ENCODE assay signal across 7 mouse cellular contexts in genomic region chr10:20169927-20170604, GRCm38 (mm10). TPM values are rescaled to one million over a fixed set of nuclear protein-coding genes. Genes with fewer than 3 reads are reported as not detected.
DNase-seq lines count a peak whose midpoint lies in the region; ATAC-seq and TF ChIP-seq lines count a peak whose summit lies in the region.

No protein-coding gene starts in this region.

- intact Hi-C loops in gastrocnemius, postnatal 14 days (cut with DNase I; ENCODE audit: low total_unique reads) = no loop called here

- H3K36me3 ChIP-seq in liver, adult 2 months (ENCODE audit: control insufficient read depth, insufficient read depth, low read length) = no peaks in the 10 kb centered on the region
- no peaks in the 10 kb centered on the region for H3K36me3 ChIP-seq in forebrain, embryonic 13.5 days (ENCODE audit: poor library complexity, severe bottlenecking)
- H3K36me3 ChIP-seq in limb, embryonic 13.5 days = no peaks in the 10 kb centered on the region
- no peaks in the 10 kb centered on the region for H3K36me3 ChIP-seq in small intestine, adult 2 months (ENCODE audit: control insufficient read depth, insufficient read depth, low read length)

- 18% methylated on average over 19 of the region's 19 CpGs for WGBS in liver, adult 2 months
- 16% methylated on average over 19 of the region's 19 CpGs for WGBS in forebrain, embryonic 13.5 days
- 29% methylated on average over 19 of the region's 19 CpGs for WGBS in limb, embryonic 13.5 days
- 14% methylated on average over 19 of the region's 19 CpGs for WGBS in small intestine, adult 2 months

- TF ChIP-seq POLR2A in liver, adult 2 months (IDR thresholded peaks at IDR 0.05; ENCODE audit: extremely low read depth, insufficient read depth, low read length) = no peak
- no peak for TF ChIP-seq POLR2A in small intestine, adult 2 months (IDR thresholded peaks at IDR 0.05; ENCODE audit: low read depth, low read length)

- no peak overlapping the region for H3K4me3 ChIP-seq in liver, adult 2 months (ENCODE audit: insufficient read depth, low read depth, low read length)
- H3K4me3 ChIP-seq in forebrain, embryonic 13.5 days = peak overlapping the region; percentile 32
- peak overlapping the region; percentile 25 for H3K4me3 ChIP-seq in limb, embryonic 13.5 days
- H3K4me3 ChIP-seq in small intestine, adult 2 months (ENCODE audit: low read depth, low read length) = peak overlapping the region; percentile 41; the same call in 1 of the 2 replicates

- no peaks in the 10 kb centered on the region for H3K9me3 ChIP-seq in forebrain, embryonic 13.5 days (replicated peaks)
- H3K9me3 ChIP-seq in limb, embryonic 13.5 days = peaks cover 3% of the 10 kb centered on the region; the same call in 1 of the 2 replicates

- H3K9ac ChIP-seq in liver, adult 2 months (ENCODE audit: low read depth, low read length) = no peak overlapping the region
- 0 out of 2 replicates have a peak overlapping the region, but pooled peaks have one; percentile 34 for H3K9ac ChIP-seq in forebrain, embryonic 13.5 days
- peak overlapping the region; percentile 31; the same call in 1 of the 2 replicates for H3K9ac ChIP-seq in limb, embryonic 13.5 days

- H3K4me1 ChIP-seq in liver, adult 2 months (ENCODE audit: control insufficient read depth, insufficient read depth, low read length) = peaks cover 44% of the 10 kb centered on the region
- peaks cover 22% of the 10 kb centered on the region for H3K4me1 ChIP-seq in forebrain, embryonic 13.5 days
- peaks cover 32% of the 10 kb centered on the region for H3K4me1 ChIP-seq in limb, embryonic 13.5 days
- H3K4me1 ChIP-seq in small intestine, adult 2 months (ENCODE audit: control insufficient read depth, insufficient read depth, insufficient read length, low read length) = peaks cover 37% of the 10 kb centered on the region

- TF ChIP-seq CTCF in liver, adult 2 months (IDR thresholded peaks at IDR 0.05; ENCODE audit: low read depth, low read length) = no peak
- no peak for TF ChIP-seq CTCF in small intestine, adult 2 months (IDR thresholded peaks at IDR 0.05; ENCODE audit: extremely low read depth, insufficient read length, insufficient replicate concordance, low read depth, low read length)

- DNase-seq in liver, adult 2 months (ENCODE audit: extremely low read depth, low read depth, low spot score) = peak; percentile 53
- no peak for DNase-seq in liver
- no peak for DNase-seq in kidney, adult 8-10 months
- no peak for DNase-seq in gastrocnemius, postnatal 14 days

- ATAC-seq in forebrain, embryonic 13.5 days = peak; percentile 16
- no peak for ATAC-seq in limb, embryonic 13.5 days (ENCODE audit: low FRiP score, low read depth)

- no peaks in the 10 kb centered on the region for H3K27me3 ChIP-seq in liver, adult 2 months (ENCODE audit: control insufficient read depth, insufficient read depth, low read length)
- H3K27me3 ChIP-seq in forebrain, embryonic 13.5 days = no peaks in the 10 kb centered on the region
- H3K27me3 ChIP-seq in limb, embryonic 13.5 days = 0 out of 2 replicates have a peak, but pooled peaks cover 2% of the 10 kb centered on the region
- no peaks in the 10 kb centered on the region for H3K27me3 ChIP-seq in small intestine, adult 2 months (ENCODE audit: control insufficient read depth, insufficient read depth, low read length)

- H3K79me2 ChIP-seq in liver, adult 2 months (ENCODE audit: control insufficient read depth, insufficient read depth, low read length) = peaks cover 23% of the 10 kb centered on the region; the same call in 1 of the 2 replicates

- H3K27ac ChIP-seq in liver, adult 2 months (replicated peaks; ENCODE audit: insufficient read depth, low read depth, low read length) = peak overlapping the region; percentile 10; the same call in 1 of the 2 replicates
- H3K27ac ChIP-seq in forebrain, embryonic 13.5 days = peak overlapping the region; percentile 51; the same call in 1 of the 2 replicates
- peak overlapping the region; percentile 15; the same call in 1 of the 2 replicates for H3K27ac ChIP-seq in limb, embryonic 13.5 days
- peak overlapping the region; percentile 66 for H3K27ac ChIP-seq in small intestine, adult 2 months (ENCODE audit: insufficient read depth, low read depth, low read length)

- peak overlapping the region; percentile 63 for H3K4me2 ChIP-seq in forebrain, embryonic 13.5 days
- H3K4me2 ChIP-seq in limb, embryonic 13.5 days (replicated peaks) = peak overlapping the region; percentile 58

RNA-seq across cellular contexts. Expression of gene Map7, which starts 21.8 kb away (rescaled TPM):
- 13.7 and 15.6 TPM in 2 replicates for total RNA-seq in liver, adult 2 months (2014; rRNA removed)
- polyA plus RNA-seq in liver, adult 2 months (2012; rRNA removed) = 9.5 and 11.1 TPM in 2 replicates
- polyA plus RNA-seq in forebrain, embryonic 13.5 days (2015; fragmentation: Nextera tagmentation; extraction: Ambion mirVana) = 4.1 and 4.4 TPM in 2 replicates
- 4.8 and 5.2 TPM in 2 replicates for polyA plus RNA-seq in limb, embryonic 13.5 days (2015; fragmentation: Nextera tagmentation; extraction: Ambion mirVana)
- polyA plus RNA-seq in small intestine, adult 2 months (2012; rRNA removed) = 25.4 and 40.8 TPM in 2 replicates
- 1 to 10 TPM; 1.4 to 2.4 TPM for total RNA-seq in gastrocnemius, postnatal 14 days (2021)

Comparison
In these comparisons a context has a peak if more than half of its experiments do, and no peak if none do; other contexts are left out.
1. H3K27ac ChIP-seq: peak in every context shown above with its lines; median percentile 66 in small intestine, adult 2 months; 51 in forebrain, embryonic 13.5 days; 15 in limb, embryonic 13.5 days; 10 in liver, adult 2 months.